In genomic region chr13:51647770-51648169, GRCm38 (mm10) we compare ENCODE assay signal across 11 mouse cellular contexts. TPM values are rescaled to one million over a fixed set of nuclear protein-coding genes. Genes with fewer than 3 reads are reported as not detected.
DNase-seq lines count a peak whose midpoint lies in the region; ATAC-seq lines count a peak whose summit lies in the region.
"Had no signal": no experiment of that assay in that cellular context is flagged by ENCODE, and none has a peak within 500 bp of the region (broad histone marks: within the 10 kb centered on the region; RNA-seq: fewer than 3 reads in every experiment).

No protein-coding gene starts in this region.

- H3K27ac ChIP-seq in midbrain, embryonic 10.5 days (replicated peaks) = no peak overlapping the region
- H3K27ac ChIP-seq in midbrain, embryonic 14.5 days (replicated peaks; ENCODE audit: low read depth, low read length) = no peak overlapping the region
- no peak overlapping the region for H3K27ac ChIP-seq in kidney, embryonic 14.5 days (ENCODE audit: low read depth, low read length)
- no peak overlapping the region for H3K27ac ChIP-seq in stomach, embryonic 14.5 days (ENCODE audit: low read length)
- H3K27ac ChIP-seq: macrophage had no signal

- 94% methylated on average over 3 of the region's 3 CpGs for WGBS in midbrain, embryonic 10.5 days
- 90% methylated on average over 3 of the region's 3 CpGs for WGBS in midbrain, embryonic 14.5 days
- 93% methylated on average over 3 of the region's 3 CpGs for WGBS in kidney, embryonic 14.5 days
- WGBS in stomach, embryonic 14.5 days = 85% methylated on average over 3 of the region's 3 CpGs

- H3K4me2 ChIP-seq in midbrain, embryonic 14.5 days (ENCODE audit: low read length) = no peak overlapping the region
- peak overlapping the region; percentile 63 for H3K4me2 ChIP-seq in kidney, embryonic 14.5 days (replicated peaks; ENCODE audit: low read depth, low read length)
- H3K4me2 ChIP-seq in stomach, embryonic 14.5 days (replicated peaks; ENCODE audit: low read depth, low read length) = peak overlapping the region; percentile 79; the same call in 1 of the 2 replicates

- no peak overlapping the region for H3K9ac ChIP-seq in midbrain, embryonic 14.5 days (replicated peaks; ENCODE audit: low read length)
- peak overlapping the region; percentile 45; the same call in 1 of the 2 replicates for H3K9ac ChIP-seq in kidney, embryonic 14.5 days (ENCODE audit: low read depth, low read length)
- peak overlapping the region; percentile 21; the same call in 1 of the 2 replicates for H3K9ac ChIP-seq in stomach, embryonic 14.5 days (replicated peaks; ENCODE audit: low read depth, low read length)

- no peak for ATAC-seq in erythroblast, adult 5-6 weeks (replicated peaks; ENCODE audit: low FRiP score, poor library complexity, severe bottlenecking)
- ATAC-seq in midbrain, embryonic 14.5 days (ENCODE audit: low FRiP score, low TSS enrichment) = no peak
- ATAC-seq in kidney, embryonic 14.5 days (ENCODE audit: low FRiP score, low TSS enrichment) = no peak
- no peak for ATAC-seq in stomach, embryonic 14.5 days (ENCODE audit: insufficient number of reproducible peaks, insufficient read depth, low FRiP score, low read depth)

- H3K4me3 ChIP-seq in erythroblast, embryonic 14.5 days (replicated peaks) = peak overlapping the region; percentile 87
- H3K4me3 ChIP-seq in midbrain, embryonic 10.5 days = peak overlapping the region; percentile 88
- no peak overlapping the region for H3K4me3 ChIP-seq in midbrain, embryonic 14.5 days (replicated peaks; ENCODE audit: low read depth, low read length)
- H3K4me3 ChIP-seq in kidney, embryonic 14.5 days (ENCODE audit: low read length) = peak overlapping the region; percentile 91; the same call in 1 of the 2 replicates
- H3K4me3 ChIP-seq in stomach, embryonic 14.5 days (ENCODE audit: low read depth, low read length) = 0 out of 2 replicates have a peak overlapping the region, but pooled peaks have one; percentile 81

- peaks cover 65% of the 10 kb centered on the region for H3K36me3 ChIP-seq in erythroblast, embryonic 14.5 days (ENCODE audit: control insufficient read depth)
- H3K36me3 ChIP-seq in midbrain, embryonic 10.5 days = peaks cover 21% of the 10 kb centered on the region
- H3K36me3 ChIP-seq in midbrain, embryonic 14.5 days (ENCODE audit: control insufficient read depth, insufficient read depth, low read length) = no peaks in the 10 kb centered on the region
- peaks cover 15% of the 10 kb centered on the region; the same call in 1 of the 2 replicates for H3K36me3 ChIP-seq in kidney, embryonic 14.5 days (ENCODE audit: control insufficient read depth, insufficient read depth, low read length)
- H3K36me3 ChIP-seq in stomach, embryonic 14.5 days (ENCODE audit: control insufficient read depth, insufficient read depth, low read length) = no peaks in the 10 kb centered on the region; the same call in 1 of the 2 replicates

- DNase-seq in midbrain, embryonic 10.5 days (ENCODE audit: low spot score) = no peak
- DNase-seq in midbrain, embryonic 14.5 days = no peak
- DNase-seq in thymus, postnatal 36 days = no peak
- no peak for DNase-seq in layer of hippocampus, adult 8-10 months (ENCODE audit: low spot score in 2 of 2)
- DNase-seq: cerebellum, postnatal 10 days; heart, adult 18-20 months had no signal

- H3K27me3 ChIP-seq in erythroblast, embryonic 14.5 days (ENCODE audit: control insufficient read depth) = no peaks in the 10 kb centered on the region
- no peaks in the 10 kb centered on the region for H3K27me3 ChIP-seq in midbrain, embryonic 10.5 days (ENCODE audit: low read depth, poor library complexity, severe bottlenecking)
- H3K27me3 ChIP-seq in midbrain, embryonic 14.5 days (ENCODE audit: control insufficient read depth, insufficient read depth, low read length) = no peaks in the 10 kb centered on the region
- H3K27me3 ChIP-seq in kidney, embryonic 14.5 days (ENCODE audit: control insufficient read depth, insufficient read depth, low read length) = no peaks in the 10 kb centered on the region
- H3K27me3 ChIP-seq in stomach, embryonic 14.5 days (ENCODE audit: control insufficient read depth, insufficient read depth, low read length) = no peaks in the 10 kb centered on the region

- H3K9me3 ChIP-seq in erythroblast, embryonic 14.5 days (ENCODE audit: control insufficient read depth, low read length) = no peaks in the 10 kb centered on the region
- H3K9me3 ChIP-seq in midbrain, embryonic 10.5 days (replicated peaks) = no peaks in the 10 kb centered on the region
- H3K9me3 ChIP-seq in midbrain, embryonic 14.5 days (ENCODE audit: control insufficient read depth, low read length) = no peaks in the 10 kb centered on the region
- H3K9me3 ChIP-seq in kidney, embryonic 14.5 days (ENCODE audit: control insufficient read depth, low read length) = no peaks in the 10 kb centered on the region
- H3K9me3 ChIP-seq in stomach, embryonic 14.5 days (ENCODE audit: control insufficient read depth, low read depth, low read length) = no peaks in the 10 kb centered on the region

- peaks cover 61% of the 10 kb centered on the region for H3K4me1 ChIP-seq in erythroblast, embryonic 14.5 days (ENCODE audit: control insufficient read depth)
- peaks cover 54% of the 10 kb centered on the region for H3K4me1 ChIP-seq in midbrain, embryonic 10.5 days
- peaks cover 14% of the 10 kb centered on the region; the same call in 1 of the 2 replicates for H3K4me1 ChIP-seq in midbrain, embryonic 14.5 days (ENCODE audit: control insufficient read depth, insufficient read depth, low read length)
- peaks cover 25% of the 10 kb centered on the region for H3K4me1 ChIP-seq in kidney, embryonic 14.5 days (ENCODE audit: control insufficient read depth, insufficient read depth, low read length)
- peaks cover 24% of the 10 kb centered on the region for H3K4me1 ChIP-seq in stomach, embryonic 14.5 days (ENCODE audit: control insufficient read depth, insufficient read depth, low read length)

RNA-seq across cellular contexts. Expression of gene Cks2, which starts 2.7 kb away (rescaled TPM):
- polyA plus RNA-seq in erythroblast, embryonic 14.5 days (2012) = 22.5 and 45.8 TPM in 2 replicates
- total RNA-seq in erythroblast, adult 5-6 weeks (2015; ENCODE audit: low replicate concordance) = 133 and 189 TPM in 2 replicates
- 54.9 and 108 TPM in 2 replicates for total RNA-seq in erythroblast, adult 5-6 weeks (2017; ENCODE audit: low replicate concordance)
- polyA plus RNA-seq in midbrain, embryonic 10.5 days (2016; fragmentation: Nextera tagmentation; extraction: Ambion mirVana) = 362 and 427 TPM in 2 replicates
- 48.1 and 69.3 TPM in 2 replicates for polyA plus RNA-seq in midbrain, embryonic 14.5 days (2014; fragmentation: Nextera tagmentation; extraction: Ambion mirVana)
- 414 and 561 TPM in 2 replicates for polyA plus RNA-seq in kidney, embryonic 14.5 days (2014; fragmentation: Nextera tagmentation; extraction: Ambion mirVana)
- polyA plus RNA-seq in stomach, embryonic 14.5 days (2014; fragmentation: Nextera tagmentation; extraction: Ambion mirVana) = 348 and 373 TPM in 2 replicates
- 1 to 10 TPM; 2.0 to 3.3 (median 2.2) TPM for total RNA-seq in layer of hippocampus, adult 8-10 months (2022)

RNA-seq across cellular contexts. Expression of gene Secisbp2, which starts 3.7 kb away (rescaled TPM):
- polyA plus RNA-seq in erythroblast, embryonic 14.5 days (2012) = 2.3 and 2.4 TPM in 2 replicates
- 1.3 and 6.1 TPM in 2 replicates for total RNA-seq in erythroblast, adult 5-6 weeks (2015; ENCODE audit: low replicate concordance)
- 6.4 and 13.8 TPM in 2 replicates for total RNA-seq in erythroblast, adult 5-6 weeks (2017; ENCODE audit: low replicate concordance)
- polyA plus RNA-seq in midbrain, embryonic 10.5 days (2016; fragmentation: Nextera tagmentation; extraction: Ambion mirVana) = 32.0 and 35.8 TPM in 2 replicates
- 26.3 and 32.2 TPM in 2 replicates for polyA plus RNA-seq in midbrain, embryonic 14.5 days (2014; fragmentation: Nextera tagmentation; extraction: Ambion mirVana)
- 32.1 and 38.5 TPM in 2 replicates for polyA plus RNA-seq in kidney, embryonic 14.5 days (2014; fragmentation: Nextera tagmentation; extraction: Ambion mirVana)
- polyA plus RNA-seq in stomach, embryonic 14.5 days (2014; fragmentation: Nextera tagmentation; extraction: Ambion mirVana) = 34.2 and 35.3 TPM in 2 replicates
- total RNA-seq in layer of hippocampus, adult 8-10 months (2022) = 10 to 100 TPM; 18.9 to 21.5 (median 21.0) TPM
